Mouse (Mus musculus): ENCODE results near the gene Hoxa11. TPM values are rescaled to one million over a fixed set of nuclear protein-coding genes. Genes with fewer than 3 reads are reported as not detected.

Hoxa11 gene
- total and polyA plus RNA-seq, 2 experiments: not detected

DNA sequence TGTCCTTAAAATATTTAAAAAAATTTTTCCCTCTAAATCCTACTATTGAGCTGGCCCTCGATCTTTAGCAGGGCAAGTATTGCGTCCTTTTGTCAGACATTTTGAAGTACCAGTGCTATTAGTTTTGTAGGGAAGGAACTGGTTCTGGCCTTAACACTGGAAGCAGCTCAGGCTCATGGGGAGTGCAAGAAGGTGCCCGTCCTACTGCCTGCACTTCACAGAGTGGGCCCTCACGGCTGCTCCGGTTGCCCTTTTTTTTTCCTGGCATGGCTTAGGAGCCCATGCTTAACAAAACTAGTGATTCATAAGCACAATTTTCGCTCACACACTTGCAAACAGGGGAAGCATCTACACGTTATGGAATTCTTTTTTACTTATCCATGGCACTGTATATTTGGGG lies 6.6 kb downstream of the Hoxa11 start:
- 13% methylated on average over 7 of the region's 7 CpGs for WGBS
- H3K4me3 ChIP-seq (ENCODE audit: insufficient read depth, low read depth, low read length): no peak overlapping the region
- H3K9ac ChIP-seq (ENCODE audit: low read depth, low read length): no peak overlapping the region
- no peak for DNase-seq (ENCODE audit: extremely low read depth, low read depth, low spot score)
- H3K27me3 ChIP-seq (ENCODE audit: control insufficient read depth, insufficient read depth, low read length): peaks cover 65% of the 10 kb centered on the region
- no peaks in the 10 kb centered on the region for H3K36me3 ChIP-seq (ENCODE audit: control insufficient read depth, insufficient read depth, low read length)
- H3K79me2 ChIP-seq (ENCODE audit: control insufficient read depth, insufficient read depth, low read length): no peaks in the 10 kb centered on the region
- no peak overlapping the region for H3K27ac ChIP-seq (replicated peaks; ENCODE audit: insufficient read depth, low read depth, low read length)
- TF ChIP-seq POLR2A (IDR thresholded peaks at IDR 0.05; ENCODE audit: extremely low read depth, insufficient read depth, low read length): no peak
- H3K4me1 ChIP-seq (ENCODE audit: control insufficient read depth, insufficient read depth, low read length): no peaks in the 10 kb centered on the region

DNA sequence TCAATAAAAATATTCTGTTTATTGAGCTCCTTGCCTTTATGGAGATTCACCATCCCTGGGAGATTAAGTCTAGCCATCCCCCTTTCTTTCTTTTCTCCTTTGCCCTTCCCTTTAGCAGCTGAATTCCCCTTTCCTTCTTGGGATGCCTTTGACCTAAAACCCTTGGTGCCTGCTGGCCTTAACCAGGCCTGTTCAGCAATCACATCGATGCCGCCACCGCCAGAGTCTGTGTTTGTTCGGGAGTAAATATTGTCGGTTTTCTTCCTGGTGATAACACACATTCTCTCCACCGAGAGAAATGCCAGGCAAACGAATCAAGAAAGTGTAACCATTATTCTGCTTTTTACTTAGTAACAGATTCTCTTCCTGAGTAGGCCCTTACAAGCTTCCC lies 7.5 kb downstream of the Hoxa11 start:
- Histone ChIP-seq H3K79me2 (ENCODE audit: control insufficient read depth, insufficient read depth, low read length) (no peaks in the 10 kb centered on the region), H3K4me3 (ENCODE audit: insufficient read depth, low read depth, low read length) (no peak overlapping the region), H3K9ac (ENCODE audit: low read depth, low read length) (no peak overlapping the region), H3K36me3 (ENCODE audit: control insufficient read depth, insufficient read depth, low read length) (no peaks in the 10 kb centered on the region), H3K4me1 (ENCODE audit: control insufficient read depth, insufficient read depth, low read length) (no peaks in the 10 kb centered on the region), H3K27ac (replicated peaks; ENCODE audit: insufficient read depth, low read depth, low read length) (no peak overlapping the region), H3K27me3 (ENCODE audit: control insufficient read depth, insufficient read depth, low read length) (peaks cover 66% of the 10 kb centered on the region)
- TF ChIP-seq CTCF (IDR thresholded peaks at IDR 0.05; ENCODE audit: low read depth, low read length) (no peak), POLR2A (IDR thresholded peaks at IDR 0.05; ENCODE audit: extremely low read depth, insufficient read depth, low read length) (no peak)
- DNase-seq (ENCODE audit: extremely low read depth, low read depth, low spot score): no peak
- 8% methylated on average over 7 of the region's 7 CpGs for WGBS

DNA sequence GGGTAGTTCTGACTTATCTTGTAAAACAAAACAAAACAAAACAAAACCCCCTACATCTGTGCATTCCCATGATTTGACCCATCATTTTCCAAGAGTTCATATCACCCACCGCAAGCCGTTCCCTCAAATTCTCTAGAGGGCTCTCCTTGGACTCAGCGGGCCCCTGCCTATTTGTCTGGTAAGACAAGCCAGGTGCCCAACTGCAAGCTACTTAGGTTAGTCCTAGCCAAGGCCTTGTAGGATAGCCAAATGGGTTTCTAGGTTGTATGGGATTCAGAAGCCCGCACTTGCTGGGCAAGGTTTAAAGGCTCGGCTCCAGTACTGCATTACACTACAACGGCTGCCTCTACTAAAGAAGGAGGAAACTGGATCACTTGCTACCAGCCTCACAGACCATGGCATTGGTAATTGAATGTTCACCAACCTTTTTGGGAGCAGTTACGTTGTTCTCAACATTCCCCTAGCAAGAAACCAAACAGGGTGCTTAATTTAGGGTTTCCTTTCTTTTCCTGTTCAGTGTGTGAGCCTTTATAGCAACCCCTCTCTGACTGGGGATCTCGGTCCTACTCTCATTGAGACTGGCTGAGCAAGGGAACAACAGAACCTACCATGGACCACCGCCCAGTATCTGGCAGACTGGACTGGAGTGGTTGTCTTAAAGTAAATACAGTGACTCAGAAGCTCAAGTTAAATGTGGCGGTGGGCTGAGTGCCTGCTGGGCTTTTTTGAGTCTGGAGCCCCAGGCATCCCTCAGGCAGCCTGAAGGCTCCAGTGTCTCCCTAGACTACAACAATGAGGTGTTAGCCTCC lies 8.1 kb downstream of the Hoxa11 start:
- no peak overlapping the region for H3K27ac ChIP-seq (replicated peaks; ENCODE audit: insufficient read depth, low read depth, low read length)
- H3K36me3 ChIP-seq (ENCODE audit: control insufficient read depth, insufficient read depth, low read length): no peaks in the 10 kb centered on the region
- no peak overlapping the region for H3K4me3 ChIP-seq (ENCODE audit: insufficient read depth, low read depth, low read length)
- no peaks in the 10 kb centered on the region for H3K79me2 ChIP-seq (ENCODE audit: control insufficient read depth, insufficient read depth, low read length)
- peaks cover 65% of the 10 kb centered on the region for H3K27me3 ChIP-seq (ENCODE audit: control insufficient read depth, insufficient read depth, low read length)
- TF ChIP-seq POLR2A (IDR thresholded peaks at IDR 0.05; ENCODE audit: extremely low read depth, insufficient read depth, low read length): no peak
- TF ChIP-seq CTCF (IDR thresholded peaks at IDR 0.05; ENCODE audit: low read depth, low read length): no peak
- no peaks in the 10 kb centered on the region for H3K4me1 ChIP-seq (ENCODE audit: control insufficient read depth, insufficient read depth, low read length)
- WGBS: 18% methylated on average over 10 of the region's 10 CpGs
- H3K9ac ChIP-seq (ENCODE audit: low read depth, low read length): no peak overlapping the region
- no peak for DNase-seq (ENCODE audit: extremely low read depth, low read depth, low spot score)

DNA sequence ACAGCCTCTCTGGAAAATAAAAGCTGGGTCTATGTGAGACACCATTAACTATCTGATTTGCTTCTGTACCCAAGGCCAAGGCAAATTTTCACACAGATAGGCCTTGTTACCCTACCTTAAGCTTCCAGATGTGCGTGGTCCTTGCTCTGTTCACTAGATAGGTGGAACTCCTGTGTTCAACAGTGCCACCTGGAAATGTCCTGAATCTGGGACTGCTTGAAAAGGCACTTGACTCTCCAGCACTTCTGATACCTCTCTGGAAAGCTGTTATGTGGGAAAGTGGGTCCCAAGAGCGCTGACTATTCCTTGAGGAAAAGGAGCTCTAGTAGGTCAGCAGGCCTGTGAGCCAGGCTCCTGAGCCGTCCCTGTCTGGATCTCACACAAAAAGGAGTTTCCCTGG lies 8.8 kb downstream of the Hoxa11 start:
- TF ChIP-seq CTCF (IDR thresholded peaks at IDR 0.05; ENCODE audit: low read depth, low read length): no peak
- no peak for TF ChIP-seq POLR2A (IDR thresholded peaks at IDR 0.05; ENCODE audit: extremely low read depth, insufficient read depth, low read length)
- Histone ChIP-seq H3K36me3 (ENCODE audit: control insufficient read depth, insufficient read depth, low read length) (no peaks in the 10 kb centered on the region), H3K4me1 (ENCODE audit: control insufficient read depth, insufficient read depth, low read length) (no peaks in the 10 kb centered on the region), H3K27me3 (ENCODE audit: control insufficient read depth, insufficient read depth, low read length) (peaks cover 68% of the 10 kb centered on the region), H3K9ac (ENCODE audit: low read depth, low read length) (no peak overlapping the region), H3K4me3 (ENCODE audit: insufficient read depth, low read depth, low read length) (no peak overlapping the region), H3K27ac (replicated peaks; ENCODE audit: insufficient read depth, low read depth, low read length) (no peak overlapping the region), H3K79me2 (ENCODE audit: control insufficient read depth, insufficient read depth, low read length) (no peaks in the 10 kb centered on the region)
- WGBS: 14% methylated on average over 3 of the region's 3 CpGs
- no peak for DNase-seq (ENCODE audit: extremely low read depth, low read depth, low spot score)

DNA sequence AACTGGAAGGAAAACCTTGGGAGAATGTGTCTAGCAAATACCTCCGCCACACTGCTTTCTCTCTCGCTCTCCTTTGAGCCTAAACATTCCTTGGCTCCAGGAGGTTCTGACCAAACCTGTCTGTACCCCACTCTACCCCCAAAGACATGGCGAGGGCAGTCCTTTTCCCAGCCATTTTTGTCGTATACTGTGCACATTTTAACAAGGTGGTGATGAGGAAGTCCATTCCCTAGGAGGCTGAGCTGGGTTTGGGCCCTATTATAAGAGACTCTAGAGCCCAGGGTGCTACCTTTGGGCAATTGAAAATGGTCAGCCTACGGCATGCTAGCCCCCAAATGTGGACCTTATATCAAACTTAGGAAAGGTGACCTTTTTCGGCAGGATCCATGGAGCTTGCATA lies 9.7 kb downstream of the Hoxa11 start:
- Histone ChIP-seq H3K4me3 (ENCODE audit: insufficient read depth, low read depth, low read length) (no peak overlapping the region), H3K27ac (replicated peaks; ENCODE audit: insufficient read depth, low read depth, low read length) (no peak overlapping the region), H3K79me2 (ENCODE audit: control insufficient read depth, insufficient read depth, low read length) (no peaks in the 10 kb centered on the region), H3K27me3 (ENCODE audit: control insufficient read depth, insufficient read depth, low read length) (peaks cover 60% of the 10 kb centered on the region), H3K4me1 (ENCODE audit: control insufficient read depth, insufficient read depth, low read length) (no peaks in the 10 kb centered on the region), H3K9ac (ENCODE audit: low read depth, low read length) (no peak overlapping the region), H3K36me3 (ENCODE audit: control insufficient read depth, insufficient read depth, low read length) (no peaks in the 10 kb centered on the region)
- no peak for DNase-seq (ENCODE audit: extremely low read depth, low read depth, low spot score)
- TF ChIP-seq CTCF (IDR thresholded peaks at IDR 0.05; ENCODE audit: low read depth, low read length): no peak
- TF ChIP-seq POLR2A (IDR thresholded peaks at IDR 0.05; ENCODE audit: extremely low read depth, insufficient read depth, low read length): no peak
- WGBS: 25% methylated on average over 6 of the region's 6 CpGs

DNA sequence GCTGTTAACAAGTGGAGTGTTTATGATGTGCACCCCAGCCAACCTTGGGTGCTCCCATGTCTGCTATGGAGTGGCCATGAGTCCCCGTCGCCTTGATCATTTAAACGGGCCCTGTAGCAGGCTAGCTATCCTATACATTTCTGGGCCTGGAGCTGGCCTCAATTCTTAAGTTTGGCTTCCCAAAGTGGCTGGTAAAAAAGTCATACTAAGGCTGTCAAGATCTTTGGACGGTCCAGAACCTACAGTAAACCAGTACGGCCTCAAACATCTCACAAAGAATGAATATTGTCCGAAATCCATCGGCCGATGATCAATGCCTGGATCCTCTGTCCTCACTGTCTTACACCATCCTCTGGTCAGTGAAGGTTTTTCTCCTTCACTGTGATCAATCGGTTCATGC lies 10.3 kb downstream of the Hoxa11 start:
- Histone ChIP-seq H3K27me3 (ENCODE audit: control insufficient read depth, insufficient read depth, low read length) (peaks cover 61% of the 10 kb centered on the region), H3K79me2 (ENCODE audit: control insufficient read depth, insufficient read depth, low read length) (no peaks in the 10 kb centered on the region), H3K4me3 (ENCODE audit: insufficient read depth, low read depth, low read length) (no peak overlapping the region), H3K4me1 (ENCODE audit: control insufficient read depth, insufficient read depth, low read length) (no peaks in the 10 kb centered on the region), H3K9ac (ENCODE audit: low read depth, low read length) (no peak overlapping the region), H3K27ac (replicated peaks; ENCODE audit: insufficient read depth, low read depth, low read length) (no peak overlapping the region), H3K36me3 (ENCODE audit: control insufficient read depth, insufficient read depth, low read length) (no peaks in the 10 kb centered on the region)
- DNase-seq (ENCODE audit: extremely low read depth, low read depth, low spot score): no peak
- TF ChIP-seq POLR2A (IDR thresholded peaks at IDR 0.05; ENCODE audit: extremely low read depth, insufficient read depth, low read length) (no peak), CTCF (IDR thresholded peaks at IDR 0.05; ENCODE audit: low read depth, low read length) (no peak)
- 35% methylated on average over 9 of the region's 9 CpGs for WGBS

All from liver, adult 2 months (tissue).